Mouse (Mus musculus) CH12.LX (cell line): ENCODE data around the gene Psmd13. TPM values are rescaled to one million over a fixed set of nuclear protein-coding genes. Genes with fewer than 3 reads are reported as not detected.

ENCODE experiments used
- DNase-seq: peaks from one replicate; pipeline ENCODE4 v3.0.0-alpha.2; 2013; ENCODE audit errors: extremely low read depth
- H3K27ac ChIP-seq: 2 replicates; pipeline ENCODE4 v1.5.1; 2012; ENCODE audit warnings: low read depth, mild to moderate bottlenecking, control low read depth, moderate library complexity; ENCODE audit not compliant: insufficient read depth
- H3K27me3 ChIP-seq: replicated peaks from 2 replicates; pipeline ENCODE3; 2012; ENCODE audit warnings: inconsistent platforms
- H3K36me3 ChIP-seq, 2 experiments: replicated peaks in 1 of 2; 2 replicates each; pipeline versions ENCODE3 to v1.6.1; 2012; ENCODE audit warnings: inconsistent platforms in 1 of 2, low read length in 1 of 2, mild to moderate bottlenecking in 1 of 2, mixed read lengths in 1 of 2, moderate library complexity in 1 of 2; ENCODE audit not compliant: control insufficient read depth in 1 of 2, insufficient read depth in 1 of 2
- H3K4me1 ChIP-seq, 2 experiments: 2 replicates each; pipeline ENCODE4 v1.6.1; 2012; ENCODE audit warnings: inconsistent platforms in 1 of 2, moderate library complexity in 1 of 2; ENCODE audit not compliant: insufficient read depth in 2 of 2, control insufficient read depth in 1 of 2
- H3K4me2 ChIP-seq: 2 replicates; pipeline ENCODE4 v1.6.1; 2012; ENCODE audit warnings: low read depth, mild to moderate bottlenecking, control low read depth; ENCODE audit not compliant: poor library complexity, insufficient read depth, severe bottlenecking
- H3K4me3 ChIP-seq, 3 experiments: fragments of 150-350 bp in 1 of 3; sonication (generic) in 1 of 3; replicated peaks in 1 of 3; 2 replicates each; pipeline versions ENCODE3 to v1.5.1; 2011 to 2012; ENCODE audit warnings: low read depth in 2 of 3, low read length in 2 of 3, mild to moderate bottlenecking in 2 of 3, moderate library complexity in 2 of 3, control low read depth in 1 of 3, improper control_type of control experiment in 1 of 3, inconsistent platforms in 1 of 3, mixed read lengths in 1 of 3; ENCODE audit not compliant: poor library complexity in 1 of 3
- H3K79me2 ChIP-seq: replicated peaks from 2 replicates; pipeline ENCODE4 v1.6.1; 2012; ENCODE audit warnings: mild to moderate bottlenecking, moderate library complexity; ENCODE audit not compliant: control insufficient read depth, poor library complexity, insufficient read depth, severe bottlenecking; ENCODE audit errors: extremely low read depth
- H3K9ac ChIP-seq: 2 replicates; pipeline ENCODE4 v1.6.1; 2012; ENCODE audit warnings: low read depth, mild to moderate bottlenecking, control low read depth, moderate library complexity; ENCODE audit not compliant: insufficient read depth
- H3K9me3 ChIP-seq: replicated peaks from 2 replicates; pipeline ENCODE3; 2012; ENCODE audit warnings: low read length, inconsistent platforms, mixed read lengths
- CHD1 ChIP-seq: IDR thresholded peaks from 2 replicates; pipeline ENCODE4 v1.6.1; 2012; ENCODE audit warnings: low read depth, low read length, improper control_type of control experiment, inconsistent platforms
- CTCF ChIP-seq, 2 experiments: IDR thresholded peaks in 1 of 2; conservative IDR thresholded peaks in 1 of 2; 2 replicates each; pipeline ENCODE4 v1.5.1; 2011 to 2012; ENCODE audit warnings: low read depth in 2 of 2, low read length in 2 of 2, improper control_type of control experiment in 1 of 2, inconsistent platforms in 1 of 2, mild to moderate bottlenecking in 1 of 2, moderate library complexity in 1 of 2
- ETS1 ChIP-seq: conservative IDR thresholded peaks from 2 replicates; pipeline ENCODE4 v1.6.1; 2012; ENCODE audit warnings: low read depth, mild to moderate bottlenecking, inconsistent platforms, low read length, improper control_type of control experiment, moderate library complexity
- JUND ChIP-seq: conservative IDR thresholded peaks from 2 replicates; pipeline ENCODE4 v1.6.1; 2011; ENCODE audit warnings: low read depth, low read length, improper control_type of control experiment
- KAT2A ChIP-seq: IDR thresholded peaks from 2 replicates; pipeline ENCODE4 v1.6.1; 2012; ENCODE audit warnings: low read length, improper control_type of control experiment, inconsistent platforms; ENCODE audit not compliant: insufficient replicate concordance
- MAFK ChIP-seq: IDR thresholded peaks from 2 replicates; pipeline ENCODE4 v1.6.1; 2011; ENCODE audit warnings: low read length, improper control_type of control experiment; ENCODE audit not compliant: insufficient replicate concordance
- MAX ChIP-seq: IDR thresholded peaks from 2 replicates; pipeline ENCODE4 v1.6.1; 2011; ENCODE audit warnings: low read length, improper control_type of control experiment
- MXI1 ChIP-seq: IDR thresholded peaks from 2 replicates; pipeline ENCODE4 v1.6.1; 2011; ENCODE audit warnings: mild to moderate bottlenecking, low read depth, low read length, improper control_type of control experiment
- NRF1 ChIP-seq: IDR thresholded peaks from 2 replicates; pipeline ENCODE4 v1.6.1; 2014; ENCODE audit warnings: low read depth, mild to moderate bottlenecking, inconsistent platforms, low read length, improper control_type of control experiment, moderate library complexity
- PAX5 ChIP-seq: IDR thresholded peaks from 2 replicates; pipeline ENCODE4 v1.6.1; 2012; ENCODE audit warnings: low read length, inconsistent platforms, mixed read lengths
- POLR2AphosphoS2 ChIP-seq: IDR thresholded peaks from 2 replicates; pipeline ENCODE4 v1.6.1; 2011; ENCODE audit warnings: low read depth, low read length, improper control_type of control experiment
- RAD21 ChIP-seq: IDR thresholded peaks from 2 replicates; pipeline ENCODE4 v1.6.1; 2011; ENCODE audit warnings: low read depth, mild to moderate bottlenecking, low read length, improper control_type of control experiment, moderate library complexity
- SIN3A ChIP-seq: IDR thresholded peaks from 2 replicates; pipeline ENCODE4 v1.6.1; 2012; ENCODE audit warnings: low read length, improper control_type of control experiment, inconsistent platforms
- SMC3 ChIP-seq: IDR thresholded peaks from 2 replicates; pipeline ENCODE4 v1.6.1; 2011; ENCODE audit warnings: low read depth, low read length, improper control_type of control experiment
- ZMIZ1 ChIP-seq: IDR thresholded peaks from 2 replicates; pipeline ENCODE4 v1.6.1; 2012; ENCODE audit warnings: low read depth, mild to moderate bottlenecking, inconsistent platforms, low read length, improper control_type of control experiment
- dilution Hi-C: fragments of 300-500 bp; cut with MboI; formaldehyde crosslinking; loops from 2 replicates; pipeline ENCODE4 v1.14.3; 2020; ENCODE audit warnings: low sequenced_read_pairs; ENCODE audit not compliant: extremely low pct_unique_long_range_greater_than_20kb, extremely low pct_ligation_motif_present
- in situ Hi-C: fragments of 300-500 bp; cut with MboI; formaldehyde crosslinking; loops from 3 replicates; pipeline ENCODE4 v1.14.3; 2019; ENCODE audit warnings: low sequenced_read_pairs, low pct_ligation_motif_present, low pct_unique_long_range_greater_than_20kb, mixed read lengths
- polyA plus RNA-seq: library from polyadenylated mRNA; unstranded; fragments of >175 nt; gene quantifications from 2 replicates; pipeline ENCODE4 v1.2.1, GENCODE M21; 2012; ENCODE audit warnings: low read depth; ENCODE audit not compliant: insufficient read length
- total RNA-seq, 2 experiments: library from RNA; depleted of rRNA; stranded (reverse); fragments of 300-350 nt in 1 of 2; fragments of >200 nt in 1 of 2; gene quantifications; 2 replicates each; pipeline ENCODE4 v1.2.3; 2012 to 2014

The Psmd13 gene
- total and polyA plus RNA-seq, 3 experiments: 165 to 185 (median 168) TPM

DNA sequence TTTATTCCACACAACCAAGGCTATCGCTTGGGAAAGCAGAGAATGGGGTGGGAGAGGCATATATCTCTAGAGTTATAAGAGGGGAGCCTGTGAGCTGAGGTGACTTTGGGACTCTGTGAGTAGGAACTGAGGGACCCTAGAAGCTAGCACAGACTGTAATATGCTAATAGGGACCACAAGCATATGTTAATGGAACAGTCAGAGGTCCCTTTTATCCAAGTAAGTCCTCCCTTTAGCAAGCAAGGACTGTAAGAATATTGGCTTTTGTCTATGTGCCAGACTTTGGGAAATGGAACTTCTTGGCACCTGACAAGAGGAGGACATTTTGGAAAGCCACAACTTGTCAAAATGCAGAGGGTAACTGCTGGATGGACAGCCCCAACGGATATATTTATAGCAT, 57.1 kb downstream of the Psmd13 start:
- Histone ChIP-seq H3K9me3 (no peaks in the 10 kb centered on the region), H3K9ac (no peak overlapping the region), H3K27me3 (no peaks in the 10 kb centered on the region), H3K36me3 (no peaks in the 10 kb centered on the region), H3K4me2 (no peak overlapping the region), H3K27ac (no peak overlapping the region), H3K4me1 (peaks cover 22 to 46% of the 10 kb centered on the region in 2 experiments), H3K79me2 (no peaks in the 10 kb centered on the region), H3K4me3 (no peak overlapping the region)
- TF ChIP-seq MAX (0 out of 2 replicates have a peak, but pooled peaks have one; percentile 15), NRF1 (no peak)
- in situ Hi-C loops: no loop called here
- DNase-seq: no peak
- dilution Hi-C loops: no loop called here

- no peaks in the 10 kb centered on the region for H3K27me3 ChIP-seq
- H3K9me3 ChIP-seq: no peaks in the 10 kb centered on the region
- TF ChIP-seq RAD21: no peak
- TF ChIP-seq SMC3: no peak
- TF ChIP-seq CHD1: no peak
- TF ChIP-seq JUND: no peak
- TF ChIP-seq PAX5: no peak
- no peak for TF ChIP-seq SIN3A
- no peak for TF ChIP-seq MAFK
- no peak for TF ChIP-seq POLR2AphosphoS2
- no peak for TF ChIP-seq KAT2A
- no peak for TF ChIP-seq ZMIZ1
- no peak for TF ChIP-seq MXI1
- no peak for TF ChIP-seq CTCF (conservative IDR thresholded peaks at IDR 0.05 in 1 of 2, IDR thresholded peaks at IDR 0.05 in 1 of 2; ENCODE audit: low read depth in 2 of 2, low read length in 2 of 2)
- TF ChIP-seq ETS1: no peak
- H3K79me2 ChIP-seq: no peaks in the 10 kb centered on the region
- DNase-seq: no peak
- no peak overlapping the region for H3K4me2 ChIP-seq
- peaks cover 0 to 3% of the 10 kb centered on the region in 2 experiments for H3K36me3 ChIP-seq
- H3K4me1 ChIP-seq: peaks cover 22 to 54% of the 10 kb centered on the region in 2 experiments
- no peak overlapping the region for H3K4me3 ChIP-seq
- dilution Hi-C loops (no loop called here), in situ Hi-C loops (no loop called here)
- H3K27ac ChIP-seq: no peak overlapping the region
- no peak overlapping the region for H3K9ac ChIP-seq
These were observed 58.0 kb downstream of the Psmd13 start for GRCm38 (mm10) chr7:140939669-140940171.
